Mouse (Mus musculus) layer of hippocampus, adult 8-10 months (tissue): Measurements from ENCODE around the gene Ugt1a6b. TPM values are rescaled to one million over a fixed set of nuclear protein-coding genes. Genes with fewer than 3 reads are reported as not detected.
"Not testable (repeated sequence)": the region's sequence is repeated elsewhere in the genome, so short reads cannot be mapped to it uniquely, and the experiment has no call there.

Experiments
- DNase-seq, 2 experiments: peaks; one replicate each; pipeline ENCODE4 v3.0.0; 2022; ENCODE audit warnings: low spot score in 2 of 2
- total RNA-seq, 4 experiments: library from RNA; stranded (reverse); gene quantifications; 2 replicates each; pipeline ENCODE4 v1.2.4; 2022

Ugt1a6b gene
- total RNA-seq, 4 experiments from 2014 or later, result 0.34 TPM; not detected in 2

GRCm38 (mm10) chr1:88120550-88120949, 17.5 kb downstream of the Ugt1a6b start:
- not testable (repeated sequence) for DNase-seq

GRCm38 (mm10) chr1:88121521-88121920, 18.5 kb downstream of the Ugt1a6b start:
- DNase-seq, result not testable (repeated sequence)

GRCm38 (mm10) chr1:88125827-88126360, 22.8 kb downstream of the Ugt1a6b start:
- DNase-seq, result not testable (repeated sequence)

- not testable (repeated sequence) for DNase-seq
Observed at GRCm38 (mm10) chr1:88129091-88129490, 26.0 kb downstream of the Ugt1a6b start.

DNA sequence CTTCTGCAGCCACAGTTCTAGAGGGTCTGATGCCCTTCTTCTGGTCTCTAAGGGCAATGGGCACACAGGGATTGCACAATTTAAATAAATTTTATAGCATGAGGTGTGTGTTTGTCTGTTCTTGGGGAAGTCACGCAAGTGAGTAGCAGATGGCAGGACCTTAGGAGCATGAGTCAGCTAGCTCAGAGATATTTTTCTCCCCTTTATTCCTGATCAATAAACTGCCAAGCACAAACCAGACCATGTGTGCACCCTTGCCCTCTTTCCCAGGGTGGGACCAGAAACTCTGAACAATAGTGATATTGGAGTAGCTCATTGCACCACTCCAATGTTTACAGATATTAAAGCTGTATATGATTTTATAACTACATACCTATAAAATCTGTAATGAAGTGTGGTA, 27.2 kb downstream of the Ugt1a6b start:
- not testable (repeated sequence) for DNase-seq

DNA sequence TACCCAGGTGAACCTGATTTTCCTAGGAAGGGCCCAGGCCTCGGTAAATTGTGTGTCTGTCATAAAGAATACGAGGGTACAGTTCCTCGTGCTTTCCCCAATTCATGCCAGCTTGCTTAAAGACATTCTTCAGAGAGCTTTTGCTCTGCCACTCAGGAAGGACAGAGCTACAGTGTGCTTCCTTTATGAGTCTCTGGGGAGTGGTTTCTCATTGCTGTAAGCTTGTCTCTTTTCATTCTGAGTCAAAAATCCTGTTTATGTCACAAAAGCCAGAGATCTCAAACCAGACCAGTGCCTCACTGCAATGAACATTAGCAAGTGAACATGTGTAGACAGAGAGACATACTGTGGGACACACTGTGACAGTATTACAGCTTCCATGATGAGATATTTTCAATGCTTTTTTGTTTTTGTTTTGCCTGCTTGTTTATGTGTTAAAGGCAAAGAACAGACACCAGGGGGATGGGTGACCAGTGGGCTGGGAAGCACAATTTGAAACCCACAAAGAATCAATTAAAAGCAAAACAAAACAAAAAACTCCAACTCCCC, 30.9 kb downstream of the Ugt1a6b start:
- DNase-seq, result no peak

GRCm38 (mm10) chr1:88134457-88135011, 31.5 kb downstream of the Ugt1a6b start, which contains the start of gene Ugt1a6a:
Gene Ugt1a6a, plus strand, starts transcription at chr1:88134809.
- DNase-seq, result peak in 1 of 2 experiments; percentile 14

GRCm38 (mm10) chr1:88135229-88135904, 32.3 kb downstream of the Ugt1a6b start:
- DNase-seq, result not testable (repeated sequence)

DNA sequence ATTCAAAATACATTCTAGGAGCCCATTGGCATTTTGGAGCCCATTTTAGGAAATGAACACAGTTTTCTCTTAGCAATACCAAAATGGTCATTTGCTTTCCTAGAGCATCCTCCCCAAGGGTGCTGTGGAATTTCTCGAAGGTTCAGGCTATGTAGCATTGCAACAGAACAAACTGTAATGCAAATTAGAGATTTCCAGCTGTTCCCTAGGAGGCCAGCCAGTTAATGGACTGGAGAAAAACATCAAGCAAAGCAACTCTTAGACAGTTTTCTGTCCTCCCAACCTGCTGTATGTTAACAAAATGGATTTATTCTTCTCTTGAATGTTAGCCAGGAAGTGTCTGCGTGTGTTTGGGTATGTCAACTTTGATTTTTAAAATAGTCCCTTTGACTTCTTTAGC, 33.6 kb downstream of the Ugt1a6b start:
- no peak for DNase-seq

DNA sequence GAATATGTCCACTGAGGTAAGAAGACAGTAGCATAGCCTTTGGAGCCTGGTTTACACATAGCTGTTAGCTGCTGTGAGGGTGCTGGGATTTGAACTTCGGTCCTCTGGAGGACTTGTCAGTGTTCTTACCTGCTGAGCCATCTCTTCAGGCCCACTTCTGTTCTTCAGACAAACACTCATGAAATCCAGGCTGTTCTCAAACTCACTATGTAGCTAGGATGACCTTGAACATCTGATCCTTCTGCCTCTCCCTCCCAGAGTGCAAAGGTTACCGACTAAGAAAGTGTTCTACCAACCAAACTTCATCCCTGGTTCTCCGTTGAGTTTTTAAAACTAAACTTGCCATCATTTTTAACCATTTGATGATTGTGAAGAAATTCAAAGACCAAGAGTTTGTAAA, 34.2 kb downstream of the Ugt1a6b start:
- DNase-seq, result no peak

DNA sequence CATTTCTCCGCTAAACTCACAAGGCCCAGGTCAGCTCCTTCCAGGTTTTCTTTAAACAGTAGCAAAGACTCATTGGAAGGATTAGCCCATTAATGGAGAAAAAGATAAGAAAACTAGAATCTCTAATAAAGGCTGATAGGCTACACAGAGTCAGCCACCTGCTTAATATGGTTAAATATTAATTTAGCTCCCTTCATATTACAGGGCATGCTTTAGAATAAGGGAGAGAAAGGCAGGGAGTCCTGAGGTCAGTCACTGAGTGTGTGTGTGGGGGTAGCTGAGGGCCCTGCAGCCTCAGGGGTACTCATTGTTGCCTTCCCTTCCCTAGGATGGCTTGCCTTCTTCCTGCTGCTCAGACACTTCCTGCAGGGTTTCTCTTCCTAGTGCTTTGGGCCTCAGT, 35.1 kb downstream of the Ugt1a6b start:
- DNase-seq, result no peak

GRCm38 (mm10) chr1:88140492-88140891, 37.4 kb downstream of the Ugt1a6b start:
- not testable (repeated sequence) for DNase-seq

GRCm38 (mm10) chr1:88143966-88144675, 41.1 kb downstream of the Ugt1a6b start:
- DNase-seq, result peak; percentile 8 to 27

DNA sequence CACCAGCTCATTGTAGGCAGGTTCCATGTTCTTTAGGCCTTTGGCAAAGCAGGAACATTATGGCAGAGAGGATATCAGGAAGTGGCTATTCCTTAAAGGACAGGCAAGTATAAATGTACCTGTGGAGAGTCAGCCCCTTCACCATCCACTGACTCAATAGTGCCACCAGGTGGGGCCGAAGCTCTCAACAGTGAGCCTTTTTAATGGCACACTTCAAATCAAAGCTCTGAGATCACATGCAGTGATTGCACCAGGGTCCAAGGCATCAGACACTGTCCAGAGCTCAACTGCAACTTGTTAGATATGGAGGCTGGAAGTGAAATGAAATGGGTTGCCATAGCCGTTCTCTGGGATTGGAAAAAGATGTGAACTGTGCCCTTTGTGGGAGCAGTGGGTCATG, 42.2 kb downstream of the Ugt1a6b start:
- not testable (repeated sequence) for DNase-seq

DNA sequence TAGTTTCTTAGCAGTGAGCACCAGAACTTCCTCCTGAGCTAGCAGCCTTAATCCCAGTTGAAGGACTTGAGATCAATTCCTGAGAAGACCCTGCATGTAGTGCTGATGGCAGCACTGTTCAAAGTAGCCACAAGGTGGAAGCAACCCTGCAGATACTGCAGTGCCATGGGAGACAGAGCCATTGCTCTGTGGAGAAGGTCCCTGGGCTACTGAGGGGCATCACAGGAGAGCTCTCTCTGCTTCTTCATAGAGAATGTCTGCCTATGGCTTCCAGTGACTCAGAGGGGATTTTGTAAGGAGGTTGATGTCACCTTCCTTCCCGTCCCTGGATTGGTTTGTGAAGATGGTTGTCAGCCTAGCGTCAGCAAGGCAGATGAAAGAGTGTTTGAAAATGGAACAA, 47.1 kb downstream of the Ugt1a6b start:
- DNase-seq, result not testable (repeated sequence)

GRCm38 (mm10) chr1:88158430-88158829, 55.4 kb downstream of the Ugt1a6b start:
- no peak for DNase-seq

- no peak for DNase-seq
Observed at GRCm38 (mm10) chr1:88165711-88166110, 62.7 kb downstream of the Ugt1a6b start, which contains the start of gene Ugt1a5. Gene Ugt1a5, plus strand, starts transcription at chr1:88166012.

DNA sequence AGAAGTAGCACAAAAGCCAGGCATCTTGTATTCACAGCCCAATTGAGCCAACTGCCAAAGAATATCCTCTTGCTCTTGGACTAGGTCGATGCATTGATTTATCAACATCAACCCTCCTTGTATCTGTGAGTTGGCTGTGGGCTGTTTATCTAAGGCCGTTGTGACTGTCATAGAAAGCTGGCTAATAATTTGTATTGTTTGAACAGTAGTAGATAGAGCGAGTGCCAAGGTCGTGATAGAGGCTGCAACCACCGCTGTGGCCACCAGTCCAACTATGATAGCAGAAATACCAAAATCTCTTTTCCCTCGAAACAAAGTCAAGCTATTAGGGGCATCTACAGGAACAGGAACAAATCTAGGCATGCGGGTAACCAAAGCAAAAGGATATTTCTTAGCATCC, 69.1 kb downstream of the Ugt1a6b start:
- not testable (repeated sequence) for DNase-seq

- no peak for DNase-seq
Observed at GRCm38 (mm10) chr1:88179657-88180056, 76.6 kb downstream of the Ugt1a6b start.

GRCm38 (mm10) chr1:88186325-88186935, 83.4 kb downstream of the Ugt1a6b start:
- no peak for DNase-seq

DNA sequence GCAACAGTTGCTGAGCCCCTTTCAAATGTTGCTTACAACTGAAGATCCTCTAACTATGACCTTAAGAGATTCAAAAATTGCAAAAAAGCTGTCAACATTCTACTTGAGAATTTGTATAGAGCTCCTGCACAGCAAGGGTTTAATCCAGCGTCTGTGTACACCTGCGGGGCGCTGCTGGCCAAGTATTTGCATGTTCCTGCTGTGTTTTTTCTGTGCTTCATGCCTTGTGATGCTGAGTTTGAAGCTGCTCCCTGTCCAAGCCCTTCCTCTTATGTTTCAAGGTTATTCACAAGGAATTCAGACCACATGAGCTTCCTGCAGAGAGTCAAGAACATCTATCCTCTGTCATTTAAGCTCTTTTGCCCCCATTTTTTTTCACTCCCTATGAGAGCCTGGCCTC, 89.1 kb downstream of the Ugt1a6b start:
- no peak for DNase-seq
